9 mouse cellular contexts compared by ENCODE assay signal in the genomic region with DNA sequence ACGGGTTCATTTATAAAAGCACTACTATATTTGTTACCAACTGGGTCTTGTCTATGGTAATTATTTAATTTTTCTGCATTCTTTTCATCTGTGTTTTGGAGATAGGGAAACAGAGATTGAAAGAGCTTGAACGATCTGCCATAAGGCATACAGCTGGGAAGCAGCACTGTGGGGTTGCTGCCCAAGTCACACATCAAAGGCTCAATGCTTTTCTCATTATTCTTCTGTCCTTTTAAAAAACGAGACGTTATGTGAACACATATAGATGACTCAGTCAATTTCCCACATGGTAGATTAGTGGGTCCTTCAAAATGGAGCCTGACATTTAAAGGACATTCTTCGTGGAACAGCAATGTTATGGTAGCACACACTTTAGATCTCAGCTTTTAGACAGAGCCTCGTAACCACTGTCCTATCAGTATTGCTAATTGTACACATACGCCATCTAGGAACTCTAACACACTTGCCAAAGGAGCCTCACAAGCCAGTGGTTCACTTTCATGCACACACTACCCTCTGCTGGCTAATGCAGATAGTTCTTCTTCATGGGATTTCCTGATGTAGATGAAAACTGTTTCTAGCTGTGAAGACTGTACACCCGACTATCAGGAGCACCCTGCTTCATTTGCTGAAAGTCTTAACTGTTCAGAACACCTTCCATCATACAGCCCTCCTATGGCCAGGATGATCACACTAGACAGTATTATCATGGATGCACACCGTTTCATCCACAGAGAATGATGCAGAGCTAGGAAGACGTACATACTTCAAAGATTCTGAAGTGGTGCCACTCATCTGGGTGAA.
DNase-seq lines count a peak whose midpoint lies in the region; ATAC-seq lines count a peak whose summit lies in the region.
"Had no signal": no experiment of that assay in that cellular context is flagged by ENCODE, and none has a peak within 500 bp of the region (broad histone marks: within the 10 kb centered on the region; RNA-seq: fewer than 3 reads in every experiment).

No protein-coding gene starts in this region.

- no peaks in the 10 kb centered on the region for H3K9me3 ChIP-seq in kidney, embryonic 15.5 days (replicated peaks)
- H3K9me3 ChIP-seq in midbrain, embryonic 13.5 days = no peaks in the 10 kb centered on the region
- no peaks in the 10 kb centered on the region for H3K9me3 ChIP-seq in liver, embryonic 12.5 days (replicated peaks)

- H3K4me2 ChIP-seq in kidney, embryonic 15.5 days = no peak overlapping the region
- no peak overlapping the region for H3K4me2 ChIP-seq in midbrain, embryonic 13.5 days (replicated peaks)
- no peak overlapping the region for H3K4me2 ChIP-seq in liver, embryonic 12.5 days

- H3K9ac ChIP-seq in kidney, embryonic 15.5 days = no peak overlapping the region
- no peak overlapping the region for H3K9ac ChIP-seq in midbrain, embryonic 13.5 days (replicated peaks)
- no peak overlapping the region for H3K9ac ChIP-seq in liver, embryonic 12.5 days

- intact Hi-C loops in heart, postnatal 25 days (cut with DNase I) = no loop called here

- ATAC-seq in kidney, embryonic 15.5 days (replicated peaks; ENCODE audit: low FRiP score) = peak; percentile 67; the same call in 1 of the 2 replicates
- peak; percentile 86 for ATAC-seq in midbrain, embryonic 13.5 days
- ATAC-seq in liver, embryonic 12.5 days = no peak

- H3K36me3 ChIP-seq in kidney, embryonic 15.5 days = peaks cover 53% of the 10 kb centered on the region
- H3K36me3 ChIP-seq in midbrain, embryonic 13.5 days = peaks cover 37% of the 10 kb centered on the region
- H3K36me3 ChIP-seq in liver, embryonic 12.5 days = peaks cover 63% of the 10 kb centered on the region

- H3K27me3 ChIP-seq in kidney, embryonic 15.5 days = no peaks in the 10 kb centered on the region
- no peaks in the 10 kb centered on the region for H3K27me3 ChIP-seq in midbrain, embryonic 13.5 days
- no peaks in the 10 kb centered on the region for H3K27me3 ChIP-seq in liver, embryonic 12.5 days (replicated peaks)

- H3K27ac ChIP-seq in kidney, embryonic 15.5 days = no peak overlapping the region
- no peak overlapping the region for H3K27ac ChIP-seq in midbrain, embryonic 13.5 days
- no peak overlapping the region for H3K27ac ChIP-seq in liver, embryonic 12.5 days
- H3K27ac ChIP-seq: macrophage had no signal

- no peak for DNase-seq in kidney, adult 9 months
- DNase-seq in MN1 (ENCODE audit: low spot score) = peak; percentile 34
- peak; percentile 44 for DNase-seq in embryo, embryonic 11 days
- DNase-seq in kidney, postnatal 4 days = peak; percentile 6 to 17
- no peak for DNase-seq in heart, postnatal 25 days (ENCODE audit: low spot score)

- 73% methylated on average over 10 of the region's 10 CpGs for WGBS in kidney, embryonic 15.5 days
- 77% methylated on average over 10 of the region's 10 CpGs for WGBS in midbrain, embryonic 13.5 days
- 77% methylated on average over 10 of the region's 10 CpGs for WGBS in liver, embryonic 12.5 days (ENCODE audit: insufficient replicate concordance)

- no peaks in the 10 kb centered on the region for H3K4me1 ChIP-seq in kidney, embryonic 15.5 days
- H3K4me1 ChIP-seq in midbrain, embryonic 13.5 days (replicated peaks) = no peaks in the 10 kb centered on the region
- no peaks in the 10 kb centered on the region for H3K4me1 ChIP-seq in liver, embryonic 12.5 days

- no peak overlapping the region for H3K4me3 ChIP-seq in kidney, embryonic 15.5 days (replicated peaks)
- H3K4me3 ChIP-seq in midbrain, embryonic 13.5 days (replicated peaks) = no peak overlapping the region
- no peak overlapping the region for H3K4me3 ChIP-seq in liver, embryonic 12.5 days

Comparison
In these comparisons a context has a peak if more than half of its experiments do, and no peak if none do; other contexts are left out.
1. DNase-seq: peak in MN1 (single experiment), embryo, embryonic 11 days (single experiment) and kidney, postnatal 4 days (2 of 2); none in kidney, adult 9 months (single experiment) and heart, postnatal 25 days (single experiment).